Mouse (Mus musculus): Measurements from ENCODE around the gene Carmil2.

GRCm38 (mm10) chr8:105677891-105678290, 8.2 kb upstream of the Carmil2 start:
- no peak for TF ChIP-seq POLR2A (IDR thresholded peaks at IDR 0.05; ENCODE audit: insufficient read depth, low read depth, low read length)
- TF ChIP-seq CTCF (IDR thresholded peaks at IDR 0.05; ENCODE audit: insufficient read depth, low read depth, low read length): no peak

Data from olfactory bulb, adult 2 months (tissue).